Mouse (Mus musculus): ENCODE measurements around the gene Apbb2.

DNA sequence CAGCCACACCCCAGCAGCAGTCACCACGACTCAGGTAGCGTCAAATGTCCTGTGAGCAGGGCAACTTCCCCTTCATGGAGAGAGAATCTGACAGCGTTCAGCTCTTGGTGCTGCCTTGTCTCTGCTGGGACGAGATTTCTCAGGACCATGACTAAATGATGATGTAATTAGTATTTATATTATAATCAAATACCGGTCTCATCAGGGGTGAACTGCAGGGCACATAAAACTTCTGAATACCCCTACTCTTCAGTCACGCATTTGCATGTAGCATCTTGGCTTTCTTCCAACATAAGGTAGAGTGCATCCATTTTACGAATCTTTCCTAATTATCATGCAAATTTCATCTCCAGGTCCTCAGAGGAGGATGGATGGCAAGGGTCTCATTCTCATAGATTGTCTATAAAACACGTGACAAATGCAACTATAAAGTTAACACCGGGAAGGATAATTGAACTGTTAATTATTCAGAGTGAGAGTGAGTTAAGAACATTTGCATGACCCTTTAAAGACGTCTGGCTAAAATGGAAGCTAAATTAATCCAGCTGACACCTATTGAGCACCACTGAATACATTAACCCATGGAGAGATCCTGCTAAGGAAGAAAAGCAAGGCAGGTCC, 17.0 kb upstream of the Apbb2 start:
- TF ChIP-seq CTCF (IDR thresholded peaks at IDR 0.05; ENCODE audit: control insufficient read depth, insufficient read depth, insufficient read length) (no peak), MYOG (IDR thresholded peaks at IDR 0.05; ENCODE audit: control insufficient read depth, extremely low read depth, insufficient read length) (no peak), MAX (IDR thresholded peaks at IDR 0.05) (no peak), CEBPB (IDR thresholded peaks at IDR 0.05; ENCODE audit: low read depth) (no peak), FOSL1 (IDR thresholded peaks at IDR 0.05; ENCODE audit: insufficient read depth, low read length, poor library complexity, severe bottlenecking) (no peak), MYOD1 (IDR thresholded peaks at IDR 0.05; ENCODE audit: control insufficient read depth, insufficient read length, low read depth) (no peak), USF1 (IDR thresholded peaks at IDR 0.05; ENCODE audit: low read depth) (no peak)
